Mouse (Mus musculus) heart, embryonic 12.5 days (tissue): ENCODE measurements around the gene Cbx5. TPM values are rescaled to one million over a fixed set of nuclear protein-coding genes. Genes with fewer than 3 reads are reported as not detected.

ENCODE experiments used
- ATAC-seq: fragments of 200-750 bp; cut with Nextera tagmentation; 2 replicates; pipeline ENCODE4 v1.8.0; 2017; ENCODE audit warnings: moderate TSS enrichment, moderate library complexity; ENCODE audit not compliant: insufficient number of reproducible peaks, low FRiP score
- H3K27ac ChIP-seq: fragments of 300-500 bp; sonication (generic); 2 replicates; pipeline ENCODE4 v1.5.1; 2016; ENCODE audit warnings: mild to moderate bottlenecking, moderate library complexity; ENCODE audit not compliant: poor library complexity, severe bottlenecking
- H3K27me3 ChIP-seq: fragments of 300-500 bp; sonication (generic); replicated peaks from 2 replicates; pipeline ENCODE4 v1.6.1; 2016; ENCODE audit warnings: mild to moderate bottlenecking, moderate library complexity
- H3K36me3 ChIP-seq: fragments of 300-500 bp; sonication (generic); 2 replicates; pipeline ENCODE4 v1.6.1; 2016; ENCODE audit warnings: mild to moderate bottlenecking, moderate library complexity
- H3K4me1 ChIP-seq: fragments of 300-500 bp; sonication (generic); replicated peaks from 2 replicates; pipeline ENCODE4 v1.6.1; 2016; ENCODE audit warnings: mild to moderate bottlenecking
- H3K4me2 ChIP-seq: fragments of 300-500 bp; sonication (generic); 2 replicates; pipeline ENCODE4 v1.6.1; 2016; ENCODE audit warnings: mild to moderate bottlenecking, moderate library complexity
- H3K4me3 ChIP-seq: fragments of 300-500 bp; sonication (generic); 2 replicates; pipeline ENCODE4 v1.5.1; 2016; ENCODE audit warnings: mild to moderate bottlenecking
- H3K9ac ChIP-seq: fragments of 300-500 bp; sonication (generic); 2 replicates; pipeline ENCODE4 v1.6.1; 2016; ENCODE audit warnings: mild to moderate bottlenecking, moderate library complexity
- H3K9me3 ChIP-seq: fragments of 300-500 bp; sonication (generic); replicated peaks from 2 replicates; pipeline ENCODE4 v1.6.1; 2016; ENCODE audit warnings: mild to moderate bottlenecking, moderate library complexity
- WGBS: fragments of 180-500 bp; shearing (Covaris S2); methylation state at CpG from one replicate; pipeline ENCODE4 v1.1.7; 2016; 5-methylcytosine and 5-hydroxymethylcytosine counted together
- polyA plus RNA-seq: library from polyadenylated mRNA; unstranded; fragments of >200 nt; fragmentation: Nextera tagmentation; extraction: Ambion mirVana; gene quantifications from 2 replicates; pipeline ENCODE4 v1.2.1, GENCODE M21; 2016

The Cbx5 gene
- polyA plus RNA-seq, 1 experiment from 2014 or later, result 150 TPM

DNA sequence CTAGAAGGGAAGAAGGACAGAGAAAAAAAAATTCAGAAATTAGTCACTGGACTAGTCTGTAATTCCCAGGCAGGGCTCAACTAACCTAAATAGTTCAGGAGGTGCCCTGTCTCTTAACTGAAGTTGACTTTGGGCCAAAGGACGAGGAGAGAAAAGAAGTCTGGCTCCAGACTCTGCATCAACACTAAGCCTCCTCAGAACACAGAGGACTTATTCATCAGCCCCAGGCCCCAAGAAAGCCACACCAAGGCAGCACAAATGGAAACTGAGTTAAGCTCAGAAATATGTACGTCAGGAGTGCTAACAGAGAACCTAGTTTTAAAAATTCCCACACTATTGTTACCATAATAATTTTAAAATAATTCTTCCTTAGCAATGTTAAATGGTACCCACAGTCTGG lies 25.5 kb downstream of the Cbx5 start:
- Histone ChIP-seq H3K4me1 (peaks cover 23% of the 10 kb centered on the region), H3K9ac (peak overlapping the region; percentile 48), H3K27ac (peak overlapping the region; percentile 74), H3K4me2 (peak overlapping the region; percentile 55), H3K9me3 (no peaks in the 10 kb centered on the region), H3K36me3 (peaks cover 38% of the 10 kb centered on the region), H3K4me3 (peak overlapping the region; percentile 29), H3K27me3 (no peaks in the 10 kb centered on the region)
- WGBS, result 24% methylated on average over 2 of the region's 2 CpGs
- ATAC-seq, result no peak

DNA sequence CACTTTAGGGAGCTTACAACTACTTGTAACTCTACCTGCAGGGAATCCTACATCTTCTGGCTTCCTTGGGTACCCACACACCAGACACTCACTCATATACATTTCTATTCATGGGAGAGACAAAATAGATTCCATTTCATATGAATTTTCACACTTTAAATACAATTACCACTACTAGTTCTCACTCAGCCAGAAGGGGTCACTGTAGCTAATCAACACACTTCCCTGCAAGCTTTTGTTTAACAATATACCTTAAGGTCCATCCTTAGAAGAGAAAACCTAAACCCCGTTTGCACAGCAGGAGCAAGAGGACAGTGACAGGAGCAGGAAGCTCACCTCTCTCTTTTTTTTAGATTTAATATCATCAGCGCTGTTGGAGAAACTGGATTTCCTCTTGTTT lies 34.5 kb downstream of the Cbx5 start:
- Histone ChIP-seq H3K36me3 (peaks cover 66% of the 10 kb centered on the region), H3K4me1 (peaks cover 13% of the 10 kb centered on the region), H3K27me3 (no peaks in the 10 kb centered on the region), H3K9ac (no peak overlapping the region), H3K4me3 (no peak overlapping the region), H3K4me2 (no peak overlapping the region), H3K9me3 (no peaks in the 10 kb centered on the region), H3K27ac (no peak overlapping the region)
- WGBS, result 69% methylated on average over 2 of the region's 2 CpGs
- ATAC-seq, result no peak

DNA sequence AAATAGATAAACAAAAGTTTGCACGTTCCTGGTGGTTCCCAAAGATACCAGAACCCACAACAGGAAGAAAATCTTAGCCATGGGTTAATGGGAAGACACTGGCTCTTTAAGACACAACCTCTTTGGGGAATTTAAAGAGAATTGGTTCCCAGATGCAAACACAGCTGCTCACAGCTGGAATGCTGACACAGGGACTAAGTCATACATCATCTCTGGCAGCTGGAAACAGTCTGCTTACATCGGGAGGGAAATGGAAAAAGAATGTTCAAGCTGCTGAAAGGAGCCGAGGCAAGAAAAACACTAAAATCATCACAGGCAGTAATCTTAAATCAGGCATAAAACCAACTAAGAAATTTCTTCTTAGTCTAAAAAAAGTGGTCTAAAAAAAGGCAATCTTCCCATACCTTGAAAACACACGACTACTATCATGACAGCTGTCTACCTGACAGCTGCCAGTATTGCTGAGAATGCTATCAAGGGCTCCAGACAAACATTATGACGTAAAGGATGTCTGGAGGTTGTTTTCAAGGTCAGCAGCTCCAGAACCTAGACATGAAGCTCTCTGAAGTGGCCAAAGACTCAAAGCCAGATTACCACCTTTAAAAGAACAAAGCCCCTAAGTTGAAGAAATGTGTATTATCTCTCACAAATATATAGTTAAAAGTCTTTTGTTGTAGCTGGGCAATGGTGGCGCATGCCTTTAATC lies 37.4 kb downstream of the Cbx5 start:
- Histone ChIP-seq H3K36me3 (peaks cover 65% of the 10 kb centered on the region), H3K4me3 (no peak overlapping the region), H3K27me3 (no peaks in the 10 kb centered on the region), H3K9me3 (no peaks in the 10 kb centered on the region), H3K9ac (no peak overlapping the region), H3K4me2 (0 out of 2 replicates have a peak overlapping the region, but pooled peaks have one; percentile 4), H3K4me1 (peaks cover 13% of the 10 kb centered on the region), H3K27ac (peak overlapping the region; percentile 85)
- no peak for ATAC-seq
- 31% methylated on average over 6 of the region's 6 CpGs for WGBS

DNA sequence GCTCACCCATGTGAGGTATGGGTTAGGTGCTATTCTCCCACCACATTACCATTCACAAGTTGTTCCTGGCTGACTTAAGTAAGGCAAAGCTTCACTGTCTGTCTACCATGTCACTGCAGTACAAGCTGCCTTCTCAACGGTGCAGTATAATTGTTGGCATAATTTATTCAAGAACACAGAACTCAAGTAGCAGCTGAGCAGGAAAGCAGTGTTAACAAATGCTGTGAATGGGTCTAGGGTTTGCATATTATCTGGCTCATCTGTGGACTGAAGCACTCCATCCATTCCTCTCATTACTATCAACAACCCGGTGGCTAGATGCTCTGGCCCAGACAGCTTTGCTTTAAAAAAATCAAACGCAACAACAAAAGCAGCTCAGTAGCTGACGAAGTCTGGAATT lies 41.8 kb downstream of the Cbx5 start:
- WGBS, result 85% methylated on average over 4 of the region's 4 CpGs
- no peaks in the 10 kb centered on the region for H3K9me3 ChIP-seq
- H3K9ac ChIP-seq, result no peak overlapping the region
- peaks cover 66% of the 10 kb centered on the region for H3K36me3 ChIP-seq
- no peaks in the 10 kb centered on the region for H3K27me3 ChIP-seq
- peaks cover 11% of the 10 kb centered on the region for H3K4me1 ChIP-seq
- H3K4me3 ChIP-seq, result no peak overlapping the region
- H3K27ac ChIP-seq, result no peak overlapping the region
- no peak for ATAC-seq
- H3K4me2 ChIP-seq, result no peak overlapping the region

DNA sequence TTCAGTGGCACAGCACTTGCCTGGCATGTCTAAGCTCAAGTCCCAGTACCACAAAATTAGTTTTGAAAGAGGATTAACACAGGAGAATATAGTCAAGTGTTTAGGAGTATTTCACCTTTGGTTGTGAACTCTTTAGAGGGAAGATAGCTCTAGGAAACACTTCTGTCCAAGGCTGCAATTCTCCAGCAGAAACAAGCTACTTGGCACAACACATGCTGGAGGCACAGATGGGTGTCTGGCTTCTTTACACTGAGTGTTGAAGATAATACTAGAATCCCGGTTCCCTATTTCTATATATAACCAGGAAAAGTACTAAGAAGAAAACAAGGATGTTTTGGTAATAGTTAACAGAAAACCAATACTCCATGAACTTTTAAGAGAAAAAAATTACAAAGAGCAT lies 42.8 kb downstream of the Cbx5 start:
- 38% methylated on average over 1 of the region's 1 CpGs for WGBS
- peaks cover 1% of the 10 kb centered on the region for H3K4me1 ChIP-seq
- H3K27ac ChIP-seq, result no peak overlapping the region

DNA sequence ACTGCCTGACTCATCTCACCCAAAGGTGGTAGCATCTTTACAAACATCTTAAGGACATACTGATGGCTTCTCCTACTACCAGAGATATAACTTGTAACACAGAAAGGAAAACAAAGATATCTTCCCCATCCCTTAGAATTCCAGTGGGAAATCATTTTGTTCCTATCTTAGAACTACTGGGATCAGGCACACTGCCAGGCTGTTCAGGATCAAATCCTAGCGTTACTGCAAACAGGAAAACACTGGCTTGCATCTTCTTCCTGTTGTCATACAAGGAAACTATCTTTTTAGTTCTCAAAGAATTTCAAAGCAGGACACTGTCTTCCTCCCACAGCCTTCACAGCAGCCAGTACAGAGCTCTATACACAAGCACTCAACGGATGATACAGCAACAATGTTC lies 46.0 kb downstream of the Cbx5 start:
- H3K27me3 ChIP-seq, result no peaks in the 10 kb centered on the region
- H3K27ac ChIP-seq, result no peak overlapping the region
- ATAC-seq, result no peak
- H3K36me3 ChIP-seq, result peaks cover 73% of the 10 kb centered on the region
- H3K4me2 ChIP-seq, result no peak overlapping the region
- no peak overlapping the region for H3K4me3 ChIP-seq
- 68% methylated on average over 2 of the region's 2 CpGs for WGBS
- H3K4me1 ChIP-seq, result 0 out of 2 replicates have a peak, but pooled peaks cover 2% of the 10 kb centered on the region
- no peak overlapping the region for H3K9ac ChIP-seq
- no peaks in the 10 kb centered on the region for H3K9me3 ChIP-seq

More for the DNA sequence above, 42.8 kb downstream of the Cbx5 start:
- Histone ChIP-seq H3K9ac (no peak overlapping the region), H3K27me3 (no peaks in the 10 kb centered on the region), H3K4me2 (no peak overlapping the region), H3K9me3 (no peaks in the 10 kb centered on the region), H3K36me3 (peaks cover 75% of the 10 kb centered on the region), H3K4me3 (no peak overlapping the region)
- ATAC-seq, result no peak

DNA sequence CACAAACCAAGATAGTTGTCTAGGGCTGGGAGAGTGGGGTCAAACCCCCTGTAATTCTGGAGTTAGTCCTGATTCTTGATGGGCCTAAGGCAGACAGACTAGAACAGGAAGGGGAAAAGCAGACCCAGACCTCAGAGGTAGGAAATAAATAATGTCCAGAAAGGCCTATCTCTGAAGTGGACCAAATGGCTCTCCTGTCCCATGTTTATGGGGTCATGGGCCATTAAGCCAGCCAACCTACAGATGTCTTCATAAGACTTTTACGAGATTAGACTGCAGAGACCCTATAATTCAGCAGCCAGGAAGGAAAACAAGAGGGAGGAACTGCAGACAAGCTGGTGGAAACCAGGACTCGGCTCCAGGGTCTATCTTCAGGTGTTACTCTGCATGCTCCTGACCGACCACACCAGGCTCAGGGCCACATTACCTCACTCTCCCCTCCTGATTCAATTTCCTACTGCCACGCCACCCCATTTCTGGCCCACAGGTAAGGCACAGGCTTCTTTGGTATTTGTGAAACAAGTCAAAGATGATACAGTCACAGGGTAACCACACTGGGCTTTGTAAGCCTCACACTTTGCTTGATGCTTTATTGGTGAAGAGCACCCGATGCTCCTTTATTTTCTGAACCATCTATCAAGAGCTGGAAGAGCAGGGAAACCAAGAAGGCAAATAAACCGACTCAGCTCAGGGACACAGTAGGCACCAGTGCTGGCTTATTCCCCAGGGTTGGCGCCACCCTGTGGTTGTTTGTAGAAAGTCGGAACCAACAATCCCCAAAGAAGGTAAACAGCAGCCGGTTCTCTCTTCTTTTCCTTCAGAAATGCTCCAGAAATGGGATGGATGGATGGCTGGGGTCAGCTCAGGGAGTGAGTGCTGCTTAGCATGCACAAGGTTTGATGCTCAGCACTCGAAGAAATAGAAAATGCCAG lies 48.8 kb downstream of the Cbx5 start:
- Histone ChIP-seq H3K27ac (no peak overlapping the region), H3K4me3 (no peak overlapping the region), H3K36me3 (peaks cover 48% of the 10 kb centered on the region), H3K9me3 (no peaks in the 10 kb centered on the region), H3K4me2 (no peak overlapping the region), H3K4me1 (0 out of 2 replicates have a peak, but pooled peaks cover 2% of the 10 kb centered on the region), H3K9ac (no peak overlapping the region), H3K27me3 (no peaks in the 10 kb centered on the region)
- no peak for ATAC-seq
- 67% methylated on average over 10 of the region's 10 CpGs for WGBS

DNA sequence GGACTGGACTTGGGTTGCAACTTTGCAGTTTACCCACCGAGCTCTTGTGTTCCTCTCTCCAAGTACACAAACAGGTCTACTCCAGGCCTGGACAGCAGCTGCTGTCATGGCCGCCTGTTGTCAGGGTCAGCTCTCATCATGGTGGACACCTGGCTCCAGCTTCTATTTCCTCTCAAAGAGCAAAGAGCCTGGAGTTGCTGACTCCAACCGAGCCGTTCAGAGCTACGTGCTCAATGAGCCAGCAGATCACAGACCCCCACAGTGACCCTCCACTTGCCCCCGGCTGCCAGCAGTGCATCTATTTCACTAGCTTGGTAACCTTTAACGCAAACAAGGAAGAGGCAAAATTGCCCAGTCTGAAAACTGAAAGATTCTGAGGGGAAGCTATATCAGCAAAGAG lies 49.5 kb downstream of the Cbx5 start:
- peaks cover 42% of the 10 kb centered on the region for H3K36me3 ChIP-seq
- no peak overlapping the region for H3K4me2 ChIP-seq
- no peak overlapping the region for H3K4me3 ChIP-seq
- no peaks in the 10 kb centered on the region for H3K27me3 ChIP-seq
- H3K9ac ChIP-seq, result no peak overlapping the region
- ATAC-seq, result no peak
- no peak overlapping the region for H3K27ac ChIP-seq
- H3K4me1 ChIP-seq, result 0 out of 2 replicates have a peak, but pooled peaks cover 2% of the 10 kb centered on the region
- 86% methylated on average over 7 of the region's 7 CpGs for WGBS
- no peaks in the 10 kb centered on the region for H3K9me3 ChIP-seq

DNA sequence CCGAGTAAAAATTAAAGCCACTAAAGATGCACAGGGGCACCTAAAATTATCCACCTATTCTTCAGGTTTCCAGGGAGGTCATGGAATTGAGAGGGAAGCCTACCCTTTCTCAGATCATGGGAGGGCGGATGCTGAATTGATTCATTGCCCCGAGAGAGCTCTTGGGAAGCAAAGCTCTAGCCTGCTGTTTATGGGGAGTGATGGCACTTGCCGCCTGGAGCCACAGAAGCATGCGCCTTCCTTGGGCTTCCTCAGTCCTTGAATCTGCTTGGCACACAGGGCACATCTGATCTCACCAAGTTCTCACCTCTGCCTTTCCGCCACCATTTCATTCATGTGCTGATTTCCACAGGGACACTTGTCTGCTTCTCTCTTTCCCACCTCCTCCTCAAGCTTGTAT lies 51.8 kb downstream of the Cbx5 start:
- H3K4me2 ChIP-seq, result no peak overlapping the region
- H3K27ac ChIP-seq, result no peak overlapping the region
- 79% methylated on average over 6 of the region's 6 CpGs for WGBS

DNA sequence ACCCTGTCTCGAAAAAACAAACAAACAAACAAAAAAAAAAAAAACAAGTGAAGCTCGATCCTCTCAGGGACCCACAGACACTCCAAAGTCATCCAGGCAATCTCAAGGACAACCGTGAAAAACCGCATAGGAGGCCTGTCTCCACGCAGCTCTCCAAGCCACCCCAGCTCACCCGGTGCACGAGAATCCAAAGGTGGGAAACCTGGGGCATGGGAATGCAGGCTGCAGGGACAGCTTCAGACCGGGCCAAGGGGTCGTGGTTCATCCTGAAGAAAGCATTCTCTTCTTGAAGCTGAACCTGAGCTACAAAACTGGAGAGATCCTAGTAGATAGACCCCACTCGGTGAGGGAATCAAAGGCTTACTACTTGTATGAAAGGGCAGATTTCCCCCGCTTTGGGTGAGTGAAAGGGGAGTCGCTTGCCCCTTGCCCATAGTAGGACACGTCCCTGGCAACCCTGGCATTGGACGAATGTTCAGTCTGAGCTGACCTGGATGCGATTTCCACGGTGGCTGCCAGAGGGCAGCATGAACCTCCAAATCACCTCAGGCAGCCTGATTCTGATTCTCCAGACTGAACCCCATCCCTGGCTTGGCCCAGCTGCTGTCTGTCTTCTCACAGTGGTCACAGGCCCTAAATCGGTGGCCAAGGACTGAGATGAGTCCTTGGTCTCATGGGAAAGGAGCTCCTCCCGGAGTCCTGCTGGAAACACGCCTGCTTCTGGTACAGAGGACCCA lies 54.0 kb downstream of the Cbx5 start:
- Histone ChIP-seq H3K36me3 (peaks cover 8% of the 10 kb centered on the region), H3K4me2 (no peak overlapping the region), H3K27ac (no peak overlapping the region), H3K9me3 (no peaks in the 10 kb centered on the region), H3K27me3 (peaks cover 17% of the 10 kb centered on the region), H3K4me3 (no peak overlapping the region), H3K9ac (no peak overlapping the region), H3K4me1 (peaks cover 21% of the 10 kb centered on the region)
- ATAC-seq, result no peak
- WGBS, result 47% methylated on average over 19 of the region's 19 CpGs

More for the DNA sequence above, 51.8 kb downstream of the Cbx5 start:
- Histone ChIP-seq H3K9ac (no peak overlapping the region), H3K4me3 (no peak overlapping the region), H3K27me3 (peaks cover 4% of the 10 kb centered on the region), H3K36me3 (peaks cover 24% of the 10 kb centered on the region), H3K9me3 (no peaks in the 10 kb centered on the region), H3K4me1 (peaks cover 14% of the 10 kb centered on the region)
- no peak for ATAC-seq
